Mouse (Mus musculus): ENCODE data around the gene Magt1.

DNA sequence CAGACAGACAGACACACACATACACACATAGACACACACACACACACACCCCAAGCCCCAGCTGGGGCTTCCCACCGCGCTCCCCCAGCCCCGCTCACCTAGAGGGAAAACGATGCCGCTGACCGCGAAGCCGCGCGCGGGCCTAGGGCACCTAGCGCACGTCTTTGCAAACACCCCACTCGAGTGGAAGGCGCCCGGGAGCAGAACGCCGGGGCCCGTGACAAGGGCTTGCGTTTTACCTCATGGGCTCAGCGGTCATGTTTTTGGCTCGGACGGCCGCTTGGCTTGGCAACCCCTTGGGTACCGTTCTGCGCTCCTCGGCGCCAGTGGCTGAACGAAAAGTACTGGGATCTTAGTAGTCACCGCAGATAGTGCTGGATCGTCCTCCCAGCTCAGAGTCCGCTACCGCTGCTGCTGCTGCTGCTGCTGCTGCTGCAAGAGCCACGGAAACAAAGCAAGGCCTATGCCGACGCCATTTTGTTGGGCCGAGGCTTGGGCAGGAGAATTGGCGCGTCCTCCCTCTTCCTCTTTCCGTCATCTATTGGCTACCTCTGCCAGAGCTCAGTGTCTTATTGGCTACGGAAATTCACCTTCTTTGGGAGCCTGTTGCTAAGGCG is 82.7 kb downstream of the Magt1 start, which contains the start of gene Atrx:
- no peak for TF ChIP-seq MEF2A (IDR thresholded peaks at IDR 0.05; ENCODE audit: borderline replicate concordance, low read depth, low read length)
- peak; percentile 66 for TF ChIP-seq TCF12 (IDR thresholded peaks at IDR 0.05; ENCODE audit: low read depth, low read length)
- TF ChIP-seq BHLHE40 (IDR thresholded peaks at IDR 0.05; ENCODE audit: low read depth, low read length) = no peak
- no peak for TF ChIP-seq KAT2A (IDR thresholded peaks at IDR 0.05; ENCODE audit: insufficient replicate concordance, low read length)
- no peak for TF ChIP-seq CTCF (conservative IDR thresholded peaks at IDR 0.05 in 1 of 2, IDR thresholded peaks at IDR 0.05 in 1 of 2; ENCODE audit: low read depth in 2 of 2, low read length in 2 of 2)
- peak; percentile 51; the same call in 1 of the 2 replicates for TF ChIP-seq MXI1 (IDR thresholded peaks at IDR 0.05; ENCODE audit: low read depth, low read length)
- TF ChIP-seq JUND (conservative IDR thresholded peaks at IDR 0.05; ENCODE audit: low read depth, low read length) = no peak
- TF ChIP-seq USF2 (conservative IDR thresholded peaks at IDR 0.05; ENCODE audit: low read depth, low read length) = no peak
- no peak; the same call in 1 of the 2 replicates for TF ChIP-seq CHD2 (IDR thresholded peaks at IDR 0.05; ENCODE audit: low read length)
- TF ChIP-seq RCOR1 (conservative IDR thresholded peaks at IDR 0.05; ENCODE audit: low read depth, low read length) = no peak
- TF ChIP-seq RAD21 (IDR thresholded peaks at IDR 0.05; ENCODE audit: low read depth, low read length) = no peak
- no peak for TF ChIP-seq EP300 (IDR thresholded peaks at IDR 0.05; ENCODE audit: low read length)
